Mouse (Mus musculus) liver, postnatal 0 days (tissue): Measurements from ENCODE around the gene Aass.

Source experiments
- CTCF ChIP-seq: sonication (generic); IDR thresholded peaks from 2 replicates; pipeline ENCODE4 v1.5.1; 2016; ENCODE audit warnings: antibody characterized with exemption, low read depth
- EP300 ChIP-seq: IDR thresholded peaks from 2 replicates; pipeline ENCODE4 v1.6.1; 2016; ENCODE audit warnings: antibody characterized with exemption, low read depth, mild to moderate bottlenecking

- no peak for TF ChIP-seq EP300
- TF ChIP-seq CTCF = no peak
Measured at GRCm38 (mm10) chr6:23147221-23147620, 14.4 kb upstream of the Aass start.
